9 mouse cellular contexts compared by ENCODE assay signal in the genomic region with DNA sequence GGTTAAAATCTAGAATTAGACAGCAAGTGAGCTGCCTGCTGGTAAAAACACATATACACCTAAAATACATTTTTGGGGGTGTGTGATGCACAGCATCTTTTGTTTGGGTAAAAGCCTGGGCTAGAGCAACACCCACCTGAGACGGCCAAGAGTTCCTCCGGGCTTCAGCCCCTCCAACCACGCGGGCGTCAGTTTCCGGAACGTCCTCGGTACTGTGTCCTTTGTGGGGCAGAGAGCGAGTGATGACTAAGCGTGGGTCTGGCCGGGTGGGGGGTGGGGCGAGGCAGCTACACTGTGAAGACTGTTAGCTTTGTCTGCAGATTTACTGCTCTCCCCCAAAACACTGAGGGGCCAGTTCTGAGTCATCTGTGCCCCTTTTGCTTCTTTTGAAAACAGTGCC. TPM values are rescaled to one million over a fixed set of nuclear protein-coding genes. Genes with fewer than 3 reads are reported as not detected.
DNase-seq lines count a peak whose midpoint lies in the region; ATAC-seq and TF ChIP-seq lines count a peak whose summit lies in the region.
"Had no signal": no experiment of that assay in that cellular context is flagged by ENCODE, and none has a peak within 500 bp of the region (broad histone marks: within the 10 kb centered on the region; RNA-seq: fewer than 3 reads in every experiment).

No protein-coding gene starts in this region.

- no peak overlapping the region for H3K4me2 ChIP-seq in embryonic facial prominence, embryonic 13.5 days
- H3K4me2 ChIP-seq in myocyte (ENCODE audit: low read depth): peak overlapping the region; percentile 94
- H3K4me2 ChIP-seq in forebrain, embryonic 16.5 days (ENCODE audit: low read length): no peak overlapping the region
- H3K4me2 ChIP-seq: embryonic facial prominence, embryonic 15.5 days had no signal

- H3K27ac ChIP-seq in embryonic facial prominence, embryonic 13.5 days: no peak overlapping the region
- H3K27ac ChIP-seq in embryonic facial prominence, embryonic 10.5 days (replicated peaks): no peak overlapping the region; the same call in 1 of the 2 replicates
- H3K27ac ChIP-seq in forebrain, embryonic 16.5 days (ENCODE audit: low read length): no peak overlapping the region
- H3K27ac ChIP-seq: embryonic facial prominence, embryonic 15.5 days had no signal

- no peaks in the 10 kb centered on the region for H3K79me2 ChIP-seq in myocyte (ENCODE audit: control insufficient read depth, insufficient read depth)

- H3K9me3 ChIP-seq in embryonic facial prominence, embryonic 13.5 days: peaks cover 9% of the 10 kb centered on the region
- H3K9me3 ChIP-seq in embryonic facial prominence, embryonic 10.5 days: peaks cover 11% of the 10 kb centered on the region
- peaks cover 9% of the 10 kb centered on the region for H3K9me3 ChIP-seq in forebrain, embryonic 16.5 days (ENCODE audit: control insufficient read depth, low read length)

- no peak overlapping the region for H3ac ChIP-seq in myocyte (ENCODE audit: control insufficient read depth, insufficient read length)

- ATAC-seq in embryonic facial prominence, embryonic 13.5 days (ENCODE audit: insufficient number of reproducible peaks, insufficient read depth, low FRiP score, low TSS enrichment, low read depth): no peak
- ATAC-seq in erythroblast, adult 5-6 weeks (replicated peaks; ENCODE audit: low FRiP score, poor library complexity, severe bottlenecking): peak; percentile 61
- ATAC-seq in forebrain, embryonic 16.5 days: no peak

- no peak for DNase-seq in embryonic facial prominence, embryonic 10.5 days (ENCODE audit: low spot score)
- peak; percentile 76 for DNase-seq in CD4-positive helper T cell, adult 2 months (ENCODE audit: low read depth, low spot score)
- no peak for DNase-seq in spleen, postnatal 4 days (ENCODE audit: low spot score in 2 of 2)
- DNase-seq in ovary, postnatal 36 days (ENCODE audit: low spot score): no peak

- H3K4me3 ChIP-seq in embryonic facial prominence, embryonic 13.5 days: no peak overlapping the region
- no peak overlapping the region for H3K4me3 ChIP-seq in embryonic facial prominence, embryonic 10.5 days
- H3K4me3 ChIP-seq in myocyte: peak overlapping the region; percentile 24
- no peak overlapping the region for H3K4me3 ChIP-seq in forebrain, embryonic 16.5 days (replicated peaks; ENCODE audit: low read length)
- H3K4me3 ChIP-seq: embryonic facial prominence, embryonic 15.5 days had no signal

- peak; percentile 54 for TF ChIP-seq POLR2A in myocyte (IDR thresholded peaks at IDR 0.05; ENCODE audit: insufficient read length, low read depth)

- H3K36me3 ChIP-seq in embryonic facial prominence, embryonic 13.5 days: no peaks in the 10 kb centered on the region
- no peaks in the 10 kb centered on the region for H3K36me3 ChIP-seq in embryonic facial prominence, embryonic 10.5 days (replicated peaks)
- no peaks in the 10 kb centered on the region for H3K36me3 ChIP-seq in myocyte (ENCODE audit: control insufficient read depth, insufficient read depth)
- H3K36me3 ChIP-seq in forebrain, embryonic 16.5 days (ENCODE audit: control insufficient read depth, insufficient read depth): no peaks in the 10 kb centered on the region
- H3K36me3 ChIP-seq: embryonic facial prominence, embryonic 15.5 days had no signal

- H3K4me1 ChIP-seq in embryonic facial prominence, embryonic 13.5 days: peaks cover 6% of the 10 kb centered on the region; the same call in 1 of the 2 replicates
- peaks cover 14% of the 10 kb centered on the region for H3K4me1 ChIP-seq in embryonic facial prominence, embryonic 10.5 days
- H3K4me1 ChIP-seq in forebrain, embryonic 16.5 days (replicated peaks; ENCODE audit: control insufficient read depth, insufficient read depth, low read length): no peaks in the 10 kb centered on the region

- 47% methylated on average over 12 of the region's 12 CpGs for WGBS in embryonic facial prominence, embryonic 13.5 days
- 59% methylated on average over 12 of the region's 12 CpGs for WGBS in embryonic facial prominence, embryonic 10.5 days
- 59% methylated on average over 12 of the region's 12 CpGs for WGBS in forebrain, embryonic 16.5 days

- peak overlapping the region; percentile 32; the same call in 1 of the 2 replicates for H3K9ac ChIP-seq in embryonic facial prominence, embryonic 13.5 days
- no peak overlapping the region for H3K9ac ChIP-seq in forebrain, embryonic 16.5 days (replicated peaks; ENCODE audit: low read depth, low read length)
- H3K9ac ChIP-seq: embryonic facial prominence, embryonic 15.5 days had no signal

- H3K27me3 ChIP-seq in embryonic facial prominence, embryonic 13.5 days: peaks cover 10% of the 10 kb centered on the region; the same call in 1 of the 2 replicates
- peaks cover 15% of the 10 kb centered on the region for H3K27me3 ChIP-seq in embryonic facial prominence, embryonic 10.5 days (replicated peaks; ENCODE audit: low read depth, poor library complexity, severe bottlenecking)
- no peaks in the 10 kb centered on the region for H3K27me3 ChIP-seq in myocyte (ENCODE audit: control insufficient read depth, insufficient read depth, insufficient read length)
- no peaks in the 10 kb centered on the region for H3K27me3 ChIP-seq in forebrain, embryonic 16.5 days (replicated peaks; ENCODE audit: control insufficient read depth, insufficient read depth, low read length)

TF ChIP-seq in myocyte, 11 proteins besides CTCF, POLR2A, EP300 and RAD21:
- TF ChIP-seq CEBPB (IDR thresholded peaks at IDR 0.05; ENCODE audit: insufficient read depth, poor library complexity, severe bottlenecking) (no peak), USF1 (IDR thresholded peaks at IDR 0.05; ENCODE audit: low read depth) (peak; percentile 13), MYOG (IDR thresholded peaks at IDR 0.05; ENCODE audit: control insufficient read depth in 1 of 3, insufficient read depth in 1 of 3, insufficient read length in 2 of 3, low read depth in 2 of 3) (peak in 1 of 3 experiments; percentile 7)

RNA-seq across cellular contexts. Expression of a gene that starts 0.7 kb away (rescaled TPM):
- 1.5 and 2.1 TPM in 2 replicates for polyA plus RNA-seq in embryonic facial prominence, embryonic 13.5 days (2015; fragmentation: Nextera tagmentation; extraction: Ambion mirVana)
- polyA plus RNA-seq in embryonic facial prominence, embryonic 10.5 days (2016; fragmentation: Nextera tagmentation; extraction: Ambion mirVana): 1.7 and 2.2 TPM in 2 replicates
- total RNA-seq in erythroblast, adult 5-6 weeks (2015; ENCODE audit: low replicate concordance): 31.3 and 37.1 TPM in 2 replicates
- total RNA-seq in erythroblast, adult 5-6 weeks (2017; ENCODE audit: low replicate concordance): 12.3 and 20.9 TPM in 2 replicates
- polyA plus RNA-seq in myocyte (2012; fragmentation: generic; extraction: Trizol): 23.5 TPM
- 1.1 and 1.4 TPM in 2 replicates for polyA plus RNA-seq in forebrain, embryonic 16.5 days (2015; fragmentation: Nextera tagmentation; extraction: Ambion mirVana)

RNA-seq across cellular contexts. Expression of a gene that starts 17.6 kb away (rescaled TPM):
- polyA plus RNA-seq in embryonic facial prominence, embryonic 13.5 days (2015; fragmentation: Nextera tagmentation; extraction: Ambion mirVana): 2.1 and 4.7 TPM in 2 replicates
- polyA plus RNA-seq in embryonic facial prominence, embryonic 10.5 days (2016; fragmentation: Nextera tagmentation; extraction: Ambion mirVana): 2.1 and 4.0 TPM in 2 replicates
- total RNA-seq in erythroblast, adult 5-6 weeks (2015; ENCODE audit: low replicate concordance): 30.4 and 56.8 TPM in 2 replicates
- total RNA-seq in erythroblast, adult 5-6 weeks (2017; ENCODE audit: low replicate concordance): 32.1 and 37.9 TPM in 2 replicates
- not detected for polyA plus RNA-seq in myocyte (2012; fragmentation: generic; extraction: Trizol)
- 0.65 and 0.70 TPM in 2 replicates for polyA plus RNA-seq in forebrain, embryonic 16.5 days (2015; fragmentation: Nextera tagmentation; extraction: Ambion mirVana)

RNA-seq across cellular contexts. Expression of a gene that starts 42.2 kb away (rescaled TPM):
- 1.1 and 1.3 TPM in 2 replicates for polyA plus RNA-seq in embryonic facial prominence, embryonic 13.5 days (2015; fragmentation: Nextera tagmentation; extraction: Ambion mirVana)
- 0.05 and 0.16 TPM in 2 replicates for polyA plus RNA-seq in embryonic facial prominence, embryonic 10.5 days (2016; fragmentation: Nextera tagmentation; extraction: Ambion mirVana)
- total RNA-seq in erythroblast, adult 5-6 weeks (2015; ENCODE audit: low replicate concordance): 3.6 and 4.0 TPM in 2 replicates
- 4.5 and 4.9 TPM in 2 replicates for total RNA-seq in erythroblast, adult 5-6 weeks (2017; ENCODE audit: low replicate concordance)
- polyA plus RNA-seq in myocyte (2012; fragmentation: generic; extraction: Trizol): 26.0 TPM
- 0.34 and 0.39 TPM in 2 replicates for polyA plus RNA-seq in forebrain, embryonic 16.5 days (2015; fragmentation: Nextera tagmentation; extraction: Ambion mirVana)

RNA-seq across cellular contexts. Expression of a gene that starts 50.2 kb away (rescaled TPM):
- 9.2 and 10.1 TPM in 2 replicates for polyA plus RNA-seq in embryonic facial prominence, embryonic 13.5 days (2015; fragmentation: Nextera tagmentation; extraction: Ambion mirVana)
- polyA plus RNA-seq in embryonic facial prominence, embryonic 10.5 days (2016; fragmentation: Nextera tagmentation; extraction: Ambion mirVana): 4.9 and 7.3 TPM in 2 replicates
- total RNA-seq in erythroblast, adult 5-6 weeks (2015; ENCODE audit: low replicate concordance): 3.8 and 4.8 TPM in 2 replicates
- total RNA-seq in erythroblast, adult 5-6 weeks (2017; ENCODE audit: low replicate concordance): 0.84 and 1.0 TPM in 2 replicates
- polyA plus RNA-seq in myocyte (2012; fragmentation: generic; extraction: Trizol): 2.0 TPM
- polyA plus RNA-seq in forebrain, embryonic 16.5 days (2015; fragmentation: Nextera tagmentation; extraction: Ambion mirVana): 2.4 and 3.3 TPM in 2 replicates

Comparison
In these comparisons a context has a peak if more than half of its experiments do, and no peak if none do; other contexts are left out.
1. RNA of a gene that starts 42.2 kb away (polyA plus RNA-seq): 26.0 TPM in myocyte (single experiment); 1.1 to 1.3 TPM in embryonic facial prominence, embryonic 13.5 days, 0.34 to 0.39 TPM in forebrain, embryonic 16.5 days and 0.05 to 0.16 TPM in embryonic facial prominence, embryonic 10.5 days; every median in the first group is over 10 times any median in the second.